Mouse (Mus musculus): ENCODE results near the gene Rnf114.

DNA sequence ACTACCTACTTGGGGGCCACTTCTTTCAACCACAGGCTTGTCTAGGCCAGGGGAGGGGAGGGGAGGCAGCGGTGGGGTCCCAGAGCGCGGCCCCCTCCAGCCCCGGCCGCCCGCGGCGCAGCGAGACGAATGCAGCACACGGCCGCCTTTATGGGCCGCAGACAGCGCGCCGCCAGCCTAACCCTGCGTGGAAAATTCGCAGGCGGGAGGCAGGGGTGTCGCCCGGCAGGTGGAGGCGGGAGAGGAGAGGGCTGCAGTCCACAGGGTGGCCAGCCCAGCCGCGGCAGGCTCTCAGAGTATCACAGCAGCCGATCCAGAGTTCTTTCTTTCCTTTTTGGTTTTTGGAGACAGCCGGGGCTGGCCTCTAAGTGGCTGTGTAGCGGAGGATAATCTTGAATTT, 67.0 kb downstream of the Rnf114 start:
- TF ChIP-seq CTCF (IDR thresholded peaks at IDR 0.05; ENCODE audit: extremely low read depth, insufficient read depth, low read length) (no peak), POLR2A (IDR thresholded peaks at IDR 0.05; ENCODE audit: extremely low read depth, insufficient read depth, low read length) (no peak)

Data from cortical plate, adult 2 months (tissue).